Mouse (Mus musculus) heart, embryonic 15.5 days (tissue): ENCODE measurements at regions not wholly inside any gene's neighbourhood (a gene's known extent, or its start where the extent isn't known, plus 50 kb on each side); places are given as distances from the start of the nearest gene placed in this dataset.

Experiments used
- ATAC-seq: fragments of 200-750 bp; cut with Nextera tagmentation; replicated peaks from 2 replicates; pipeline ENCODE4 v1.8.0; 2017; ENCODE audit warnings: low read depth, moderate TSS enrichment; ENCODE audit not compliant: insufficient number of reproducible peaks, insufficient read depth, low FRiP score
- H3K27ac ChIP-seq: fragments of 300-500 bp; sonication (generic); 2 replicates; pipeline ENCODE4 v1.5.1; 2015; ENCODE audit warnings: mild to moderate bottlenecking, inconsistent platforms
- H3K27me3 ChIP-seq: fragments of 300-500 bp; sonication (generic); 2 replicates; pipeline ENCODE4 v1.6.1; 2015; ENCODE audit warnings: inconsistent platforms
- H3K36me3 ChIP-seq: fragments of 300-500 bp; sonication (generic); 2 replicates; pipeline ENCODE4 v1.6.1; 2015; ENCODE audit warnings: mild to moderate bottlenecking, inconsistent platforms
- H3K4me1 ChIP-seq: fragments of 300-500 bp; sonication (generic); replicated peaks from 2 replicates; pipeline ENCODE4 v1.6.1; 2015; ENCODE audit warnings: inconsistent platforms
- H3K4me2 ChIP-seq: fragments of 300-500 bp; sonication (generic); 2 replicates; pipeline ENCODE4 v1.6.1; 2015; ENCODE audit warnings: inconsistent platforms, mild to moderate bottlenecking, moderate library complexity
- H3K4me3 ChIP-seq: fragments of 300-500 bp; sonication (generic); 2 replicates; pipeline ENCODE4 v1.5.1; 2015; ENCODE audit warnings: mild to moderate bottlenecking, inconsistent platforms
- H3K9ac ChIP-seq: fragments of 300-500 bp; sonication (generic); 2 replicates; pipeline ENCODE4 v1.6.1; 2015; ENCODE audit warnings: mild to moderate bottlenecking, inconsistent platforms
- H3K9me3 ChIP-seq: fragments of 300-500 bp; sonication (generic); replicated peaks from 2 replicates; pipeline ENCODE4 v1.6.1; 2016; ENCODE audit warnings: inconsistent platforms
- WGBS: fragments of 180-500 bp; shearing (Covaris S2); methylation state at CpG from one replicate; pipeline ENCODE4 v1.1.7; 2015; ENCODE audit warnings: mixed read lengths; 5-methylcytosine and 5-hydroxymethylcytosine counted together

GRCm38 (mm10) chr15:86971436-86971835, 572.7 kb upstream of the Fam19a5 start:
- no peak for ATAC-seq
- Histone ChIP-seq H3K27ac (no peak overlapping the region), H3K4me2 (no peak overlapping the region), H3K4me3 (no peak overlapping the region), H3K36me3 (no peaks in the 10 kb centered on the region), H3K9me3 (no peaks in the 10 kb centered on the region), H3K4me1 (no peaks in the 10 kb centered on the region), H3K27me3 (no peaks in the 10 kb centered on the region), H3K9ac (no peak overlapping the region)
- WGBS: 56% methylated on average over 2 of the region's 2 CpGs

- H3K27me3 ChIP-seq: no peaks in the 10 kb centered on the region
- no peak overlapping the region for H3K9ac ChIP-seq
- no peaks in the 10 kb centered on the region for H3K9me3 ChIP-seq
- no peak overlapping the region for H3K4me2 ChIP-seq
- no peak for ATAC-seq
- no peaks in the 10 kb centered on the region for H3K4me1 ChIP-seq
- H3K4me3 ChIP-seq: no peak overlapping the region
- H3K36me3 ChIP-seq: no peaks in the 10 kb centered on the region
- no peak overlapping the region for H3K27ac ChIP-seq
- WGBS: 75% methylated on average over 6 of the region's 6 CpGs
Measured at GRCm38 (mm10) chr15:86996196-86996595, 547.9 kb upstream of the Fam19a5 start.

DNA sequence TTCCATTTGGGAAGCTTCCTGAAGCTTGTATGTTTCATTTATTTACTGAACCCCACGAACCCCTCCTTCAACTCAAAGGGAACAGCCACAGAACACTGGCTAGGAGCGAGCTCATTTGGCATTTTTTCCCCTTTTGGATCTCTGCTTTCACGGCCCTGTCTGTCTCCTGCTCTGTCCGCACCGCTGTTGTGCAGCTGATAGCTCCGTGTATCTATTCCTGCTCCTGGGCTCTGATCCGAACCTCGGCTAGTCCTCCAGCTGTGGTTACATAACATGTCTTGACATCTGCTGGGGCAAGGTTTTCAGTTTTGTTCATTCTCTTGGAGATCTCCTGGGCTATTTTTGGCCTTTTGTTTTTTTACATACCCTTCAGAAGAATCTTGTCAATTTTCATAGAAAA, 525.1 kb upstream of the Fam19a5 start:
- Histone ChIP-seq H3K4me3 (no peak overlapping the region), H3K36me3 (no peaks in the 10 kb centered on the region), H3K4me2 (no peak overlapping the region), H3K27me3 (no peaks in the 10 kb centered on the region), H3K9me3 (no peaks in the 10 kb centered on the region), H3K9ac (no peak overlapping the region), H3K27ac (no peak overlapping the region), H3K4me1 (no peaks in the 10 kb centered on the region)
- 40% methylated on average over 8 of the region's 8 CpGs for WGBS
- ATAC-seq: no peak

DNA sequence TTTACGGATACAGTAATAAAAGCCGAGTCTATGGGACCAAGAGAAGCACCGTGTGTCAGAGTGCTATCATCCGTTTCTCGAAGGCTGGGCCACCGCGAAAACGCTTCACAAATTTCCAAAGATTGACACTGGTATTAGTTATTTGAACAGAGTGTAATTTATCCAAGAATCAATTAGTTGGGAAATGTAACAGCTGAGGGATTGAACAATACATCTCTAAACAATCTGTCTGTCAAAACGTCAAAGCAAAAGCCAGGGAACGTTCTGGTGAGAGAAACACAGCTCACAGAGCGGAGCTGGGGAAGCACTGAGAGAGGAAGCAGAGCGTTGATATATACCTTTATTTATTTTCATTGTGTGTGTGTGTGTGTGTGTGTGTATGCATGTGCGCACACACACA, 498.1 kb upstream of the Fam19a5 start:
- no peak overlapping the region for H3K4me2 ChIP-seq
- no peak for ATAC-seq
- H3K9ac ChIP-seq: no peak overlapping the region
- H3K27me3 ChIP-seq: no peaks in the 10 kb centered on the region
- H3K9me3 ChIP-seq: no peaks in the 10 kb centered on the region
- no peaks in the 10 kb centered on the region for H3K36me3 ChIP-seq
- no peak overlapping the region for H3K4me3 ChIP-seq
- H3K4me1 ChIP-seq: no peaks in the 10 kb centered on the region
- H3K27ac ChIP-seq: no peak overlapping the region
- WGBS: 80% methylated on average over 13 of the region's 13 CpGs

DNA sequence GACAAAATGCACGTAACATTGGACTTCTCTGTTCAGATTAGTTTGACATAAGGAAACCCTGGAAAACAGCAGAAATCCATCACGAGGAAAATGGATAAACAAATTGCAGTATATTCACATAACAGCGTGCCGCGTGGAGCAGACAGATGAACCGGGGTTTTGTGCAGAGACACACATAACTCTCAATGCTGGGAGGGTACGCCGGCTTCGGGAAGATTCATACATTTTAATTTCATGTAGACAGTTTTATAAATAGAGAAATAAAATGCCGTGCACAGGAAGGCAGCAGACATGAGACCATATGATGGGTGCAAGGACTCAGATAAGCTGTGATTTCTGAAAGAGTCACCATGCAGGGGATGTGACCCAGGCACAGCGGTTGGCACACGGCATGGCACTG, 489.9 kb upstream of the Fam19a5 start:
- no peak overlapping the region for H3K4me2 ChIP-seq
- no peak for ATAC-seq
- H3K27me3 ChIP-seq: no peaks in the 10 kb centered on the region
- H3K36me3 ChIP-seq: no peaks in the 10 kb centered on the region
- no peak overlapping the region for H3K9ac ChIP-seq
- no peaks in the 10 kb centered on the region for H3K9me3 ChIP-seq
- no peaks in the 10 kb centered on the region for H3K4me1 ChIP-seq
- no peak overlapping the region for H3K4me3 ChIP-seq
- WGBS: 85% methylated on average over 12 of the region's 12 CpGs
- no peak overlapping the region for H3K27ac ChIP-seq

DNA sequence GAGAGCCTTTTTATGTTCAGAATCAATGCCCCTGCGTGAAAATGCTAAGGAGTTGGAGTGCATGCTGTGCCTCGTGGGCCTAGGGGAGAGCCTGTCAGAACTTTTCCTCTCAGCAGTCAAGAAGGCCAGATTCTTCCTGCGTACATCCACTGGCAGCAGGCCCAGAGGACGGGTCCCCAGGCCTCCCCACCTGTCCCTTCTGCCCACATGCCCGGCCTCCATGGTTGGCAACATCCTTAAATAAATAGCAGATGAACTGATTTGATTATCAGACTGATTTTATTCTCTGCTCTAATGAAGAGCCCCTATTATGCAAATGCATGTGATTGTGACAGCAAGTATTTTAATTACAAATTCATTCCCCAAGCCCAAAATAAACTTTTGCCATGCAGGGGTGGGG, 479.2 kb upstream of the Fam19a5 start:
- ATAC-seq: no peak
- no peaks in the 10 kb centered on the region for H3K36me3 ChIP-seq
- H3K4me1 ChIP-seq: no peaks in the 10 kb centered on the region
- no peaks in the 10 kb centered on the region for H3K9me3 ChIP-seq
- H3K4me3 ChIP-seq: no peak overlapping the region
- no peaks in the 10 kb centered on the region for H3K27me3 ChIP-seq
- H3K4me2 ChIP-seq: no peak overlapping the region
- H3K9ac ChIP-seq: no peak overlapping the region
- H3K27ac ChIP-seq: no peak overlapping the region
- WGBS: 47% methylated on average over 5 of the region's 5 CpGs

DNA sequence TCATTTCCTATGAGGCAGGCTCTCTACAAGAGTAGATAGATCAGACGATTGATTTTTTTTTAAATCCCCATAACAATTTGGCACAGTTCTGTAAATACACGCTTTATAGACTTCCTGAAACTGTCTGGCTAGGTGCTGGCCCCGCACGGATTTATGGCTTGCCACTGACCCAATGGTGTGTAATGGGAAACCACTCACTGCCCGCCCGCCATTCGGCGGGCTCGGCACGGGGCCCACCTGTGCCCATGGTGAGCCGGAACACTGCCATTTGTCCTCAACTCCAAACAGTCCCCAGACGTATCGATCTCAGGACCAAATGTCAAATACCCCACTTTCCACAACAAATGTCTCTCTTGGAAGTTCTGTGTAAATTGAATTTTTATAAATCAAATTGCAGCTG, 475.8 kb upstream of the Fam19a5 start:
- H3K9me3 ChIP-seq: no peaks in the 10 kb centered on the region
- ATAC-seq: no peak
- 84% methylated on average over 13 of the region's 13 CpGs for WGBS

DNA sequence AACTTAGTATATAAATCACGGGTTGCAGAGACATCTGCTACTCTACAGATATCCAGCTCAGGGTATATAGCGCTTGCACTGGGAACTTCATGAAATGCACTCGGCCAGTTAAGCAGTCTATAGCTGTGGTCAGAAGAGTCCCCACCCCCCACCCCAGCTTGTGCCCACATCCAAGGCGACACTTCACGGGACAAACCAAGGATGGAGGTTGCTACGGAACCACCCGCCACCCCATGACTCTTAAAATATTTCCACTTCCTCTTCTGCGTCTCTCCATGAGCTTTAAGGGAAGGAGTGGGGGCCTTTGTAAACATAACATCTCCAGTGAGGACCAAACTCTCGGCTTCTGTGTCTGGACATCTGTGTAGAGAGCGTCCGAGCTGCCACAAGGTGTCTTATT, 469.5 kb upstream of the Fam19a5 start:
- H3K27ac ChIP-seq: no peak overlapping the region
- H3K4me1 ChIP-seq: no peaks in the 10 kb centered on the region
- no peak for ATAC-seq
- no peak overlapping the region for H3K9ac ChIP-seq
- WGBS: 70% methylated on average over 11 of the region's 11 CpGs
- H3K4me3 ChIP-seq: no peak overlapping the region
- no peak overlapping the region for H3K4me2 ChIP-seq
- H3K36me3 ChIP-seq: no peaks in the 10 kb centered on the region
- no peaks in the 10 kb centered on the region for H3K9me3 ChIP-seq
- H3K27me3 ChIP-seq: no peaks in the 10 kb centered on the region

More for the DNA sequence above, 475.8 kb upstream of the Fam19a5 start:
- Histone ChIP-seq H3K36me3 (no peaks in the 10 kb centered on the region), H3K4me3 (no peak overlapping the region), H3K27ac (no peak overlapping the region), H3K4me2 (no peak overlapping the region), H3K4me1 (no peaks in the 10 kb centered on the region), H3K9ac (no peak overlapping the region), H3K27me3 (no peaks in the 10 kb centered on the region)

DNA sequence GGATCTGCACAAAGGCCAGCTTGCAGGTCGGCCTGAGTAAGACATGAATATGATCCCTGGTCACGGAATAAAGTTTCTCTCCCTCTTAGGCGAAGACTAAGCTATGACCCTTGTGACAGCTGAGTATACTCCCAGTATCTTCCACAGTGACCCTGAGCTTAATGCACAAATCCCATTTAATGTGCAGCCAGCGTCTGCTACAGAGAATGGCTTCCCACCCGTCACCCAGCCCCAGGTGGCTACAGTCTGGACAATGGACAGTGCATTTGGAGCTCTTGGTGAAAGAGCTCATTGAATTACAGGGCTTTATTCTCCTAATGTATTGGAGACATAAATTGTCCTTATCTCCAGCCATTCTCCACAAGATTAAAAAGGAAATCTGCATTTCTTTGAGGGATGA, 454.3 kb upstream of the Fam19a5 start:
- ATAC-seq: no peak
- WGBS: 78% methylated on average over 5 of the region's 5 CpGs
- no peak overlapping the region for H3K27ac ChIP-seq
- no peaks in the 10 kb centered on the region for H3K36me3 ChIP-seq
- no peaks in the 10 kb centered on the region for H3K4me1 ChIP-seq
- no peak overlapping the region for H3K9ac ChIP-seq
- H3K4me3 ChIP-seq: no peak overlapping the region
- H3K4me2 ChIP-seq: no peak overlapping the region
- no peaks in the 10 kb centered on the region for H3K27me3 ChIP-seq
- no peaks in the 10 kb centered on the region for H3K9me3 ChIP-seq

DNA sequence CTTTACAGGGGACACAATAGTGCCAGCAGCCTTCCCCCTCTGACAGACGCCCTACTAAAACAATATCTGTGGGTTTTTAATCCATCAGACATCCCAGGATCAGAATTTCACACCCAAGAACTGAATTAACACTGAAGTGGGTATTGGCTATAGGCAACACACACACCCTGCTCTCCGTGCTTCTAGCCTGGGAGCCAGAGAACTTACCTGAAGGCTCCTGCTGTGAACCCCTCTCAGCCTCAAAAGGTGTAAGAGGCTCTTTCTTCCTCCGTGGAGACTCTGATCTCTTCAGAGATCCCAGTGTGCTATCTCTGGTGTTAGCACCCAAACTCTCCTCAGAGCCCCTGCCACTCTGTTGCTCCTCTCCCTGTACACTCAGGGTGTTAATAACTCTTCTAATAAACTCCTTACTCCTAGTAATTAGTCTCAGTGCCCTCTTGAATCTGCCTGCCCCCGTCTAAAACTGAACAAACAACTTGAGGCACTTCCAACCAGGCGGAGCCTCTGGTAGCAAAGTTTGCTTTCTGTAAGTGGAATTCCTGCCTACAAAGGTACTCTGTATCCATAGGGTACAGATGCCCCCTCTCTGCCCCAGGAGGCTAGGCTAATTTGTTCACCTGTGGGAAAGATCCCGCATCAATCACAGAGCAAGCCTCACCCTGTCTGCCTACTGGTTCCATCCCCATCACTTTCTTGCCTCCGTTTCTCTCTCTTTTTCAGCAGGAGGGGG, 452.9 kb upstream of the Fam19a5 start:
- H3K9me3 ChIP-seq: no peaks in the 10 kb centered on the region
- no peak overlapping the region for H3K4me3 ChIP-seq
- no peak for ATAC-seq
- no peak overlapping the region for H3K27ac ChIP-seq
- H3K4me2 ChIP-seq: no peak overlapping the region
- 49% methylated on average over 7 of the region's 7 CpGs for WGBS
- H3K27me3 ChIP-seq: no peaks in the 10 kb centered on the region
- H3K36me3 ChIP-seq: no peaks in the 10 kb centered on the region
- no peaks in the 10 kb centered on the region for H3K4me1 ChIP-seq
- H3K9ac ChIP-seq: no peak overlapping the region

- Histone ChIP-seq H3K4me1 (no peaks in the 10 kb centered on the region), H3K4me2 (no peak overlapping the region), H3K4me3 (no peak overlapping the region), H3K9ac (no peak overlapping the region), H3K9me3 (no peaks in the 10 kb centered on the region), H3K36me3 (no peaks in the 10 kb centered on the region), H3K27me3 (no peaks in the 10 kb centered on the region), H3K27ac (no peak overlapping the region)
- no peak for ATAC-seq
- WGBS: 62% methylated on average over 4 of the region's 4 CpGs
Measured at GRCm38 (mm10) chr15:87097206-87097605, 446.9 kb upstream of the Fam19a5 start.

DNA sequence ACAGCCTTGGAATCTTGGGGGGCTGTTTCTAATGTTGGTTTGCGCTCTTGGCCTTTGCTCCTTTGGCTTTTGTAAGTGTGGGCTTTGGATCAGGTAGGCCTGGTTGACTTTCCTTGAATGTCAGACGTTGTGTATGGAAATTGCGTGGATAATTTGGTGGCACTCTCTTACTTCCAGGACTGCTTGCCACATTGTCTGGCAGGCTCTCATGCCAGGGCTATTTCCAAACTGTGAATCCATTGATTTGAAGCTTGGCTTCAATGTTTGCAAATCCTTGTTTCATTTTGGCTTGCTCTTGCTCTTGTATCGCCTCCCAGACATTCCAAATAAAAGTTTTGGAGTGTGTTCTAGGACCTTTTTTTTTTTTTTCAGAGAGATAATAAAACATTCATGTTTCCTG, 443.0 kb upstream of the Fam19a5 start:
- WGBS: 79% methylated on average over 4 of the region's 4 CpGs
- Histone ChIP-seq H3K9me3 (no peaks in the 10 kb centered on the region), H3K9ac (no peak overlapping the region), H3K4me2 (no peak overlapping the region), H3K4me3 (no peak overlapping the region), H3K27ac (no peak overlapping the region), H3K4me1 (no peaks in the 10 kb centered on the region), H3K36me3 (no peaks in the 10 kb centered on the region), H3K27me3 (no peaks in the 10 kb centered on the region)
- ATAC-seq: no peak
